Mouse (Mus musculus): ENCODE measurements around the gene Adamts17. TPM values are rescaled to one million over a fixed set of nuclear protein-coding genes. Genes with fewer than 3 reads are reported as not detected.

Adamts17 gene
- total RNA-seq, 2 experiments from 2014 or later, result 10.0 to 10.9 TPM

DNA sequence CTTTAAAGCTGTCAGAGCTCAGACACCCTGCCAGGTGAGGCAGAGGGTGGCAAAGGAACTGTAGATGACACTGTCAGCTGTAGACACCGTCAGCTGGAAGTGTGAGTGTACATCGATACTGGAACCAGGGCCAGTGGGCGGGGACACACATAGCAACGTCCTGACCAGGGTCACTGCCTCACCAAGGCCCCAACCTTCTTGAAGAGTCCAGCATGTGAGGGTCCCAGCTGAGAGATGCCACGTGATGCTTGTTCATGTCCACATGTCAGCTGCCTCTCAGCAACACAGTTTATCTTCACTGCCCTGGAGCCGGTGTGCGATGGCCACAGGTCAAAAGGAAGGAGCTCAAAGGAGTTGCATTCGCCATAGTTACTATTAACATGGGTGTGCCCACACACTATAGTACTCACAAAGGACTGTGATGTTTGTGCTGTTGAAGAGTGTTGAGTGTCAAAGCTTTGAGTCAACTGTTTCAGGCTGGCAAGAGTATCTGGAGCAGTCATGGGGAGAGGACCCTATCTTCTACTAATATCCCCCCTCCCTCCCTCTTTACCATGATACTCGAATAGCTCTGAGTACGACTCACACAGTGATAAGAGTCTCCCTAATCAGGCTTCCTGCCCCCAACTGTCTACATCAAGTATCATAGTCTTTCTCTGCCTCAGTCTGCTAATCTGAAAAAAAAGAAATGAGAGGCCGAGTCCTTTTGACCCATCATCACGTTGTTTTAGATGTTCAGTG is 172.6 kb downstream of the Adamts17 start:
- DNase-seq (ENCODE audit: low spot score in 2 of 2), result no peak
- intact Hi-C loops (cut with DNase I), result no loop called here

DNA sequence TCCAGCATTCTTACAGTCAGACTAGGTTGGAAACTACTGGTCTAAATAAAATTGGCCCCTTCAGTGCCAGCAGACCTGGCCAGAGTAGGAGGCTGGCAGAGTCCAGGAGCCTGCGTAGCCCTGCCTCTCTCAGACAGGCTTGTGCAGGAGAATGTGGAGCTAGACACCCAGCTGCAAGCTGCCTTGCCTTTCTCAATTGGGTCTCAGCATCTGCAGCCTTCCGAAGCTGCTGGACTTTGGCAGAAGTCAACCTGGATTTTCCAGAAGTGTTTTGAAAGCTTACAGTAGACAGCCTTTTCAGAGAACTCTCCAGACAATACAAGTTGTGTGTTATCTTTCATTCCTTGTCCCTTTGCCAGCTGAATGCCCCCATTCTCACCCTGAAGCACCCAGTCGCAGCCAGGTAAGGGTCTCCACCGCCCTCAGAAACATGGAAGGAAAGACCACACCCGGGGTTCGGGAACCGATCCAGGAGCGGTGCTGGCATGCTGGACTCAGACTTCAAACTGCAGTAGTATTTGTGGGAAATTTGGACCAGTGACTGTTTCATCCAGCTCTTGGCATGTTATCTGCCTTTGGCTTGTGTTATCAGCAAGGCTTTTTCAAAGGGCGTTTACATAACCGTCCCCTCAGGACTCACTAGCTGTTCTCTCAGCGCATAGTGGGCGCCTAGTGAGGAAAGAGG is 173.8 kb downstream of the Adamts17 start:
- intact Hi-C loops (cut with DNase I), result no loop called here
- DNase-seq (ENCODE audit: low spot score in 2 of 2), result no peak

DNA sequence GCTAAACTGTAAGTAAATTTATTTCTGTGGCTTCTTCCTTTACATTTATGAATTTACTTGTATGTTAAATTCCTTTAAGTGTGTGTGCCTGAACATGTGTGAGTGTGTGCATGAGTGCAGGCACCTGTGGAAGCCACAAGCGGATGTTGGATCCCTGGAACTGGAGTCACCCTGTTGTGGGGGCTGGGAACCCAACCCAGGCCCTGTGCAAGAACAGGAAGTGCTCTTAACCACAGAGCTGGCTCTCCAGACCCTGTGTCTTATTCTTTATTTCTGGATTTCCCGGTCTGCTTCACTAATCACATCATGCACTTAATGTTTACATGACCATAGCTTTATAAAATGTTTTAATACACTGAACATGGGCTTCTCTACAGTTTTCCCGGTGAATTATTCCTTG is 180.4 kb downstream of the Adamts17 start:
- intact Hi-C loops (cut with DNase I), result no loop called here
- no peak for DNase-seq (ENCODE audit: low spot score in 2 of 2)

DNA sequence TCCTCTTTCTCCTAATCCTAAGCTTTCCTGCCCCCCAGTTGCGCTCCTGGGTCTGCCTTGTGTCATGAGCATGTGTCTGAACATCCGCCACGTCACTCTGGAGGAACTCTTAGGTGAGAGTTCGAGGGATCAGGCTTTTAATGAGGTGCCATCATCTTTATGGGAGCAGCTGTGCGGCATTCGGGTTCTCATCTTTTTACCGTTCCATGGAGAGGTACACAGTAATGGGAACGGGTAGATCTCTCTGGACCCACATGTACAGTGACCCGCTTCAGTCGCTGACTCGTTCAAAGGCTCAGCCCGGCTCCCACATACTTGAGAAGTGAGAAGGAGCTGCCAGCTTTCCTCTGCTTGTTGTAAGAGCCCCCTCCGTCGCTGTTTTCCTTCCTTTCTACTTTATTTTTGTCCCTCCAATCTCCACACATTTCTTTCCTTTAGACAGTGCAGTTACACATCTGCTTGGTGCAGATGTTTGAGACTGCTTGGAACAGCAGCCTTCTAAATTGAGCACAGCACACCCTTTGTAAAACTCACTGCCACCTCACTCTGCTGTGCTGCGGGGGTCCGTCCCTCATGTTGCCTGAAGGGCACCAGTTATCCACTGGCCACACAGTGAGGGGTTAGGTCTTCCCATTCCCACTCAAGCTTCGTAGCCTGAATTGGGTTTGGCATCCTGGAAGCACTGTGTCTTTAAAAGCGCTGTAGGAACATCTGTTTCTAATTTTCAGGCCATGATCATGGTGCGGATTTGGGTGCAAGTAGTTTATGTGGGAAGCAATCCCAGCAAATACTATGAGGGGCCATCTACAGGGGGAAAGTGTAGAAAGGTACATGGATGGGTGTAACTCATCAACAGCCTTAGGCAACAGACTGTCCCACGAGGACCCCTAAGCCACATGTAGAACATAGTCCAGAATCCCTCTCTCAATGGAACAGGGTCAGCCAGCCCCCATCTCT is 186.9 kb downstream of the Adamts17 start:
- intact Hi-C loops (cut with DNase I), result no loop called here
- no peak for DNase-seq (ENCODE audit: low spot score in 2 of 2)

DNA sequence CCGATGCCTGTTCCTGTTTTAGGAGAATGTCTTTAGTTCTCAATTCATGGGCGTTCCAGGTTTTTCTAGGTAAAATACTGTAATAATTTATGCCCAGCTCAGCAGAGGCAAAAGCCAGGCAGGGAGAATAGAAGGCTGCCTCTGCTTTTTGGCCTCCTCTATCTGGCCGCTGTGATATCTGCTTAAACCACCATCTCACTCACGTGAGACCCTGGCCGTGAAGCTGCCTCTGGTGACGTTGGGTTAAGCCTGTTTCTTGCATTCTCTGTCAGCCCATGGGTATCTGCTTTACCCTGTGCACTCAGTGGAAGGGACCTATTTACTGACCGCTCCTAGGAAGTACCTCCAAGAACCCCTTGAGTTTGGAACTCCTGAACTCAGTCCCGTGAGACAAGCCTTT is 187.7 kb downstream of the Adamts17 start:
- DNase-seq (ENCODE audit: low spot score in 2 of 2), result no peak
- intact Hi-C loops (cut with DNase I), result no loop called here

DNA sequence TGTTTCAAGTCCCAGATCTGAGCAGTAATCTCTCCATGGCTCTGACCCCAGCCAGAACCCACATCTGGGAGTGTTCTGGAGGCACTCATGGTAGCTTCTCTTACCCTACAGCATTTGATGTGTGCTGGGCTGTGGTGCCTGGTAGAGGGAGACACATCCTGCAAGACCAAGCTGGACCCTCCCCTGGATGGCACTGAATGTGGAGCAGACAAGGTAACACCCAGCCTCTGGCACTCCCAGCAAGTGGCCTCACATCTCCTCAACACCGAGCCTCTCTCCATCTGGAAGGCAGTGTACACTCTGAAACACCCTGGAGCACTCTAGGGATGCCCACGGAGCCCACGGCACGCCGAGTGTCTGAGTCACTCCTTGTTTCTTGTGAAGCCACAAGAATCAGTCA is 188.2 kb downstream of the Adamts17 start:
- no peak for DNase-seq (ENCODE audit: low spot score in 2 of 2)
- intact Hi-C loops (cut with DNase I), result no loop called here

DNA sequence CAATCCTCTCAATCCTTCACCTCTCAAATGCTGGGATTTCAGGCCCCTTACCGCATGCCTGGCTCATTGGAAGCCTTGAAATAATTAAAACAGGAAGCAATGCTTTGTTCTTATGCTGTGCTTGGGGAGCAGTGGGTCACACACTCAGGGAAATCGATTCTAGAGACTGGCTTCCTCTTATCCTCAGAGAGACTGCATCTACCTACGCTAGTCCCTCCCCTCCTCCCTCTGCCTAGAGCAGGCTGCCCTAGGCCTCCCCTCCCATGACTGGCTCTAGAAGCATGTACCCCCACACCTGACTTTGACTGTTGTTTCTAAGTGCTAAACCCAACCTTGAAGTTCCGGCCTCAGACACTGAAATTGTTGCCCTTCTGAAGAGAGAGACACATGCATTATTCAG is 189.4 kb downstream of the Adamts17 start:
- no peak for DNase-seq (ENCODE audit: low spot score in 2 of 2)
- intact Hi-C loops (cut with DNase I), result no loop called here

DNA sequence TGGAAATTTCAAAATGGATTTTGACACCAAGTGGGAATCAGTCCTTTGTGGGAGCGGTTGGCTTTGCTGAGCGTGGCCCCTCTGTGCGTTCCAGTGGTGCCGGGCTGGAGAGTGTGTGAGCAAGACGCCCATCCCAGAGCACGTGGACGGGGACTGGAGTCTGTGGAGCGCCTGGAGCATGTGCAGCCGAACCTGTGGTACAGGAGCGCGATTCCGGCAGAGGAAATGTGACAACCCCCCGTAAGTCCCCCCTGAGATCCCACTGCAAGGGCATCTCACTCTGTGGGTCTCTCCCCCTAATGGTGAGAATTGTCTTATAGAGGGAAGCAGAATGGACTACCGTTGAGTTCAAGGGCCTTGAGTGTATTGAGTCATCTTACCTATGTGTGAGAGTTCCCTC is 189.9 kb downstream of the Adamts17 start:
- intact Hi-C loops (cut with DNase I), result no loop called here
- DNase-seq (ENCODE audit: low spot score in 2 of 2), result no peak

DNA sequence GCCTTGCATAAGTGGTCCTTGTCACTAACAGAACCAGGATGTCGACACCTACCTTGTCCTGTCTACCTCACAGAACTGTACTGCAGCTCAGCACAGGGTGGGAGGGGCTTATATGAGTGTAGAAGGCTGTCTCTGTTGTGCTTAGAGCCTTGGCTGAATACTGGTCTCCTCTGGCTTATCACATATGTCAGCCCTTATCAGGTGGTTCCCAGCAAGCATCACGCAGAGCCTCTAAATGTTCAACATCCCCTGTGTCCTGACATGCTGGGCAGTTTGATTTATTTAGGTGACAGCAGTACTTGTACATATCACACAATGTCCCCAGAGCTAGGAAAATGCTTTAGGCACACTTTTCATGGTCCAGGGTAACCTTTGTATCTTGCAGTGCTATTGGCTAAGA is 191.7 kb downstream of the Adamts17 start:
- DNase-seq (ENCODE audit: low spot score in 2 of 2), result no peak
- intact Hi-C loops (cut with DNase I), result no loop called here

DNA sequence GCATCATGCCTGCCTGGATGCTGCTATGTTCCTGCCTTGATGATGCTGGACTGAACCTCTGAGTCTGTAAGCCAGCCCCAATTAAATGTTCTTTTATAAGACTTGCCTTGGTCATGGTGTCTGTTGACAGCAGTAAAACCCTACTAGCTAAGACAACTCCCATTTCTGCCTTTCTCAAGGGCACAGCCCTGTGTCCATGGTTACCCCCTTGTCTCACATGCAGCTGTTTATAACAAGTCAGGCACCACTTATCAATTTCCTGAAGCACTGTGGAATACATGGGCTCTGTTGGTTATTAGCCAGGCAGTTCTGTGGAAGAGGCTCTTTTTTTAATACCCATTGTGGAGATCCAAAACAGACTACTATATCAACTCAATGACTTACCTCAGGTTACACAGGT is 193.1 kb downstream of the Adamts17 start:
- DNase-seq (ENCODE audit: low spot score in 2 of 2), result no peak
- intact Hi-C loops (cut with DNase I), result no loop called here

DNA sequence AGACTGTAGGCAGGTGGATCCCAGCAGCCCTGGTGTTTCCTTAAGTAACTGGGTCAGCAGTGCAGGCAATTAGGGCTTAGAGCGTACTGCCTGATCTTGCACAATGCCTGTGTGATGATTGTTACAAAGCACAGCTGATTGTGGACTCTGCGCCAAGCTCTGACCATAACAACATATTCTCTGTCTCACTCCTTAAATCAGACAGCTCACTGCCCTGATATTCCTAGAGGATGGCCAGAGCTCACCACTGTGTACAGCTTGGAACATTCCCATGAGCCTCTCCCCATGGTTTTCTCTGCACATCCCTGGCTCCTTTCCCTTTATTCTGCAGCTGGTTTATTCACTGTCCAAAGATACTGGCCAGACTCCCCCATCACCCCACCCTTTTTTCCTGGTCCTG is 194.8 kb downstream of the Adamts17 start:
- DNase-seq (ENCODE audit: low spot score in 2 of 2), result no peak
- intact Hi-C loops (cut with DNase I), result no loop called here

DNA sequence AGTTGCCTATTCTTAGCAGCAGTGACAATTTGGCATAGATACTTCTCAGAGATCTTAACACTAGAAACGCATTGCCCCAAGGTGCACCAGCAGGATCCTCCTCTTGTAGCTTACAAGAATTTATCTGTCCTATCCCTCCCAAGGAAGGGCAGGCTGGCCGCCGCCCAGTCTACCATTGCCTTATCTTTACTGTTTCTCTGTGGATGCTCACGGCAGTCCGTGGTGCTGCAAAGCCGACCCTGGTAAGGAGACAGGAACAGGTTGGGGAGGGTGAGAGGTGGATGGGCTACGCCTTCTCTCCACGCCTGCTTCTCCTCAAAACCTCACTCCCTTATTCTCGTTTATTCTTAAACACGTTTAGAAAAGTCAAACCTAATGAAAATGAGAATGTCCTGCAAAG is 195.7 kb downstream of the Adamts17 start:
- DNase-seq (ENCODE audit: low spot score in 2 of 2), result no peak
- intact Hi-C loops (cut with DNase I), result no loop called here

DNA sequence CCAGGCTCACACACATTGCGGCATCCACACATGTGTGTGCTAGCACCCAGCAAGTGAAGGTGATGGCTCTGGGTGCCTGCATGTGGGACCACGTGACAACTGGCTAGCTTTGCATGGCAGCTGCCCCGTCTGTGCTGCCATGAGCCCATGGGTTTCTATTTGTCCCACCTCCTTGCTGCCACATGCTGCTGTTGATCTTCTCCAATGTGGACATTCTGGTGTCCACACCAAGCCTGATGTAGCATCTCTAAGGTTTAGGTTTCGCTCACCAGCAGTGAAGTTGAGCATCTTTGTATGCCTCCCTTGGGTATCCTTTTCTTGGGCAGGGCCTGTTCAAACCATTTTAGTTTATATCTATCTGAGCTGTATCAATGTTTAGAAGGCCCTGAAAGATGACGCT is 196.1 kb downstream of the Adamts17 start:
- intact Hi-C loops (cut with DNase I), result no loop called here
- no peak for DNase-seq (ENCODE audit: low spot score in 2 of 2)

DNA sequence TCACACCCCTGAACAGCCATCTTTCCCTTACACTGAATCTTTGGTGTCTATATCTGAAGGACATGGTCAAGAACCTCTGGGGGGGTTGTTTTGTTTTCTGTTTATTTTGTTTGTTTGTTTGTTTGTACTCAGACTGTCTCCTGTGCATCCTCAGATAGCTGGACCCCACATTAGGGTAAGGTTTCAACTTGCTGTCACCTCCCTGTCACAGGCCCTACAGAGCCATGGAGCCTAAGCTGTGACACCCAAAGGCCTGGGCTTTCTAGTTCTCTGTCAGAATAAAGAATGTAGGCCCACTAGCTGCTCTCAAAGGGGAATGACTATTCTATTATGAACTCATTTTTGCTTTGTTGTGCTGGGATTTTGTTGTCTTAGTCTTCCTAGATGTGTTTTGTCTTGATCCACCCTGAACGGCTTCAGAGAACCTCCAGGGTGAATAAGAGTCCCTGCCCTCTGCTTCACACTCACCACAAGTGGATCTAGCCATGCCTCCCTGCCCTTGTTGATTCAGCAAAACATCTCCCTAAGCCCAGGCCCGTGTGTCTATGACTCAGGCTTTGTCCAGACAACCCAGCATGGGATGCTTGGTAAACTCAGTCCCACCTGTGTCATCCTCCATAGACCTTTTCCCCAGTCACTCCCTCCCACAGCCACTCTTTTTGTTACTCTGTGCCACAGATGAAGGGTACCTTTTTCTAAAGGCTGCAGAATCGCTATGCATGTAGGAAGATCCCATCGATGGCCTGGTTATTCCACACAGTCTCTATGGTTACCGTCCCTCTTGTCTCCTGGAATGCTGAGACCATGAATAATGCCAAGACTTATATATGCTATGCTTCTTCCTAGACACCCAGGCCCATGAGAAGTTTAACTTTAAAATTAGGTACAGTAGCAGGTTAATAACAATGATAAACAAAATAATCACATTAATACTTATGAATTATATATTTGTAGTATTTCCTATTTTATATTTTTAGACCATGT is 197.3 kb downstream of the Adamts17 start:
- intact Hi-C loops (cut with DNase I), result no loop called here
- no peak for DNase-seq (ENCODE audit: low spot score in 2 of 2)

DNA sequence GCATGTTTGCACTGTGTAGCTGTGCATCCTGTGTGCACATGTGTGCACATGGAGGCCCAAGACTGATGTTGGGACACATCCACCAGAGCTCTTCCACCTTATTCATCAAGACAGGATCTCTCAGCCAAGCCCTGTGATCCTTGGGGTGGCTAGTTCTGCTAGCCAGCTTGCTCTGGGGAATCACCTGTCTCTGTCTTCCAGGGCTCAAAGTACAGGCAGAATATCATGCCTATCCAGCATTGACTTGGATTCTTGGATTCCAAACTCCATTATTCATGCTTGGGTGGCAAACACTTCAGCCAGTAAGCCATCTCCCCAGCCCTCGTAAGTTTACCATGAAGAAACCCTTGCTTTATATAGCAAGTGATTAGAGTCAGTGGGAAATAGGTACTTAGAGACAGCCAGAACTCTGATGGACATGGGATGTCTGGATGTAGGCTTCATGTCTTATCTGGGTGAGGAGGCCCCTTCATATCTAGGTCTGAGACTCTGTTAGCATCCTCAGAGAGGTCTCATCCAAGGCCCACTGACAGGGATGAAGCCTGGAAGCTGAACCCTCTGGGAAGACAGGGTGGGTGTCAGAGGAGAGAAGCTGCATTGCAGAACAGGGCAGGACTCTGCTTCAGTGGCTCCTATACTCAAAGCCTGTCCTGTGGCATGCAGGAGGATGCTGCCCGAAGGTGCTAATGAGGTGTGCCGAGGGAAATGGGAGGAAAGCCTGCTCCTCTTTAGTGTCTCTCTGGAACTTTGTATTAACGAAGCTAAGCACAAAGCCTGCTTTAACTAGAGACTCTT is 198.4 kb downstream of the Adamts17 start:
- intact Hi-C loops (cut with DNase I), result no loop called here
- DNase-seq (ENCODE audit: low spot score in 2 of 2), result no peak

DNA sequence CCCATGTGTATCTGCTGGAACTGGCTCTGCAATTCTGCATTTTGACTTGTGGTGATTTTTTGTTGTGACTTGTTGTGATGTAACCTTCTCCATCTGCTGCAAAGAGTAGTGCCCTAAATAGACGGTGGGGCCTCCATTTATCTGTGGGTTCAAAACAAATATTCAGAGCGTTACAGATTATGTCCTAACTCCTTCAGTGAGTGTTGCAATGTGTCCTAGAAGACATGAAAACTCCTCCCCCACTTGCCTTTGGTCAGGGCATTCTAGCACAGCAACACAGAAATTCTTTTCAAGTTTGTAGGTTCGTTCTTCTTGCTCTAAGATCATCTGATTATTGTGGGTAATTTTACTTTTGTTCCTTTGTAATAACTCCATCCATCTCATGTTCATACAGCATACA is 199.6 kb downstream of the Adamts17 start:
- intact Hi-C loops (cut with DNase I), result no loop called here
- DNase-seq (ENCODE audit: low spot score in 2 of 2), result no peak

DNA sequence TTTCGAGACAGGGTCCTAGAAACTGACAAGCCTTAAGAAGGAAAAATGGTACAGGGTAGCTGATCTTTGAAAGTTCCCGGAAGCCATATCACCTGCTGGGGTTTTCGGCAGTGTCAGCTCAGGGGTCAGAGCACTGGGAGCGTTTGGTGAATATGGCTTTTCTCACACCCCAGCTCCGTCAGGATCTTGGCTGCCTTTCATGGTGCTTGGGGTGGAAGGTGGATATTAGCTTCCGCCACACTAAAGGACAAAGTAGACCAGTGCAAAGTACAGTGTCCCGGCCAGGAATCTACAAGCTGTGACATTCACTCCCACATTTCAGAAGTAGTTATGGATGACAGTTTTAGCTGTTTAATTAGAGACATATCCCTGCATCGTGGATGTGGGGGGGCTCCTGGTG is 200.3 kb downstream of the Adamts17 start:
- no peak for DNase-seq (ENCODE audit: low spot score in 2 of 2)
- intact Hi-C loops (cut with DNase I), result no loop called here

DNA sequence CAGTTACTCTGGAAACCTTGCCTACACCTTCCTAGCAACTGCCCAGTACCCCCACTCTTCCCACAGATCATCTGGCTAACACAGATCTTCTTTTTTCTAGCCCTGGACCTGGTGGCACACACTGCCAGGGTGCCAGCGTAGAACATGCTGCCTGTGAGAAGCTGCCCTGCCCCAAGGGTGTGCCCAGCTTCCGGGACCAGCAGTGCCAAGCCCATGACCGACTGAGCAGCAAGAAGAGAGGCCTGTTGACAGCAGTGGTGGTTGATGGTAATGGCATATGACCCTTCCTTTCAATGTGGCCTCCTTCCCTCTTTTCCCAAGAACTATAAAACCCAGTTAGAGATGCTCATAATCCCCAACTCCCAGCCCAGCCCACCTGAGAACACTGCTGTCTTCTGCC is 202.2 kb downstream of the Adamts17 start:
- intact Hi-C loops (cut with DNase I), result no loop called here
- DNase-seq (ENCODE audit: low spot score in 2 of 2), result no peak

All from left cerebral cortex, postnatal 25 days (tissue).